Mouse (Mus musculus) ovary, postnatal 36 days (tissue): ENCODE measurements around the gene Nat8f5.
"Not testable (repeated sequence)": the region's sequence is repeated elsewhere in the genome, so short reads cannot be mapped to it uniquely, and the experiment has no call there.

Experiments
- DNase-seq: peaks from one replicate; pipeline ENCODE4 v3.0.0; 2022; ENCODE audit warnings: low spot score, mixed read lengths

Nat8f5 gene

DNA sequence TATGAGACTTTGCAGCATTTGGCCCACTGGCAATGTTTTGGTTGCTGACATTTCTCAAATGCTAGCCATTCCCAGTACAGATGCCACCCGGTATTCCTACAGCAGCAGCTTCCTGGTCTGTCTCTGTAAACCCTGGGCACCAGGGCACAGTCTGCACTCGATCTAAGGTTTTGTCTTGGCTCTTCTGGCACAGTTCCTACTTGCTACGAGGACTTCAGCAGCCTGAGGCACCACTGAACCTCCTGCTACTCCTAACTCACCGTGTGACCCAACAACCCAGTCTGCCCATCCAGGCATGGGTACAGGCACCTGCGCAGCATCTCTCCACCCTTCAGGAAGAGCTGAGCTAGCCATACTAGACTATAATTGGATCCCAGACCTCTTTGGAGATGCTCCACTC lies 15.3 kb upstream of the Nat8f5 start:
- not testable (repeated sequence) for DNase-seq

DNA sequence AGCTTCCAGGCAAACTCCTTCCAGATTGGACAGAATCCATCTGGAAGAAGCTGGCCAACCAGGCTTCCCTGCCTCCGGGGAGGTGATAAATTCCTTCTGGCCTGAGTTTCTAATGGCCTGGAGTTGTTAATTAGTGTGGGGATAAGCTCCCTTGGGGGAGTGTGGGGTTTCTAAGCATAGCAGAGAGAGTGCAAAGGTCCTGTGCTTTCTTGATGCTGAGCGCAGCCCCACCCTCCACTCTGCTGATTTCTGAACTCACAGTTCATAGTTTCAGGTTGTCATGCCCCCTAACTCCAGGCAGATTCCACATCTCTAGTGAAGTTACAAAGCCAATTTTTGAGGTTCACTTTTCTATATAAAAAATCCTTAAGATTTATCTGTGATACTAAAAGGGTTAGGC lies 14.3 kb upstream of the Nat8f5 start:
- DNase-seq = not testable (repeated sequence)

DNA sequence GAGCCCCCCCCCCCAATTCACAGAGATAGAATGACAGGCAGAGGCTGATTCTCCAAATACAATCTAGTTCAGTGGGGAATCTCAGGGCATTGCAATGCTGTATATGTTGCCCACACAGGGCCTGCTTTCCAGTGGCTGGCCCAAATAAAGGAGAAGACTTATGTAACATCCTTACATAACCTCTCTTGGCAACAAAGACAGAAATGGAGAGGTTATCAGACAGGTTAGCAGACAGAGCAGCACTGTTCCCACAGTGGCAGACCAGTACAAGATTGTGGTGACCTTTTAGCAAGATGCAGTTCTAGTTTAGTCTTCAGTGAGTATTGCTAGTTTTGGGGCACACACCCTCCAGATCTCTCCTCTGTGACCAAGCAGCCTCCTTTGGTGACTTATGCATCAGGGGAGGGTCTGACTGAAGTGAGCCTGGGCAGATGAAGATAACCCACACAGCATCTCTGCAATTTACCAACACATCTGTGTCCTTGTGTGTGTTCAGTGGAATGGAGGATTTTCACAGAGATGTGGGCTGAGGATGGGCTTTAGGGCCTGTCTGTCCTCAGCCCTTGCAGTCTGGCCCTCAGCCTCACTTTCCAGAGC lies 13.8 kb upstream of the Nat8f5 start:
- not testable (repeated sequence) for DNase-seq

DNA sequence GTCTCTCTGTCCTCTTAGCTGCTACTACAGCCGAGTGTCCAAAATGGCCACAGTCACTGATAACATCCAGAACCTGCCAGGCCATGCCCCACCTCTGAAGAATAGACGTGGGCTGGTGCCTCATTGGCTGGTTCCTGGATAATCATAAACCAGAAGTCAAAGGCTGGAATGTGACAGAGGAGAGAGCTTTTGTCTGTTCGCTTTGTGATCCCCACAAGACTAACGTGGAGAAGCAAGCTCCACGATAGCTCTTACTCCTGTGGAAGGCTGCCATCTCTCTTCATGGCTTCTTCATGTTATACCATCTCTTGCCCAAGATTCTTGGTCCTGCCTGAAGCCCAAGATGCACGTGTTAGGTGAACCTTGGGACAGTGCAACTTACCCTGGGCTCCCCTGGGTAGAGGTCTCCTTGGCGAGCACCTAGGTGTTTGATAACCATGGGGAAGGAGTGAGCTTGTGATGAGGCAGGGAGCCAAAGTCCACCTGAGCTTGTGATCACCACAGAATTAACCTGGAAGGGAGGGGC lies 11.1 kb upstream of the Nat8f5 start, which contains the start of gene Nat8:
Gene Nat8 (minus strand): TSS at position 287 of the 526 bp plus-strand sequence.
- no peak for DNase-seq

DNA sequence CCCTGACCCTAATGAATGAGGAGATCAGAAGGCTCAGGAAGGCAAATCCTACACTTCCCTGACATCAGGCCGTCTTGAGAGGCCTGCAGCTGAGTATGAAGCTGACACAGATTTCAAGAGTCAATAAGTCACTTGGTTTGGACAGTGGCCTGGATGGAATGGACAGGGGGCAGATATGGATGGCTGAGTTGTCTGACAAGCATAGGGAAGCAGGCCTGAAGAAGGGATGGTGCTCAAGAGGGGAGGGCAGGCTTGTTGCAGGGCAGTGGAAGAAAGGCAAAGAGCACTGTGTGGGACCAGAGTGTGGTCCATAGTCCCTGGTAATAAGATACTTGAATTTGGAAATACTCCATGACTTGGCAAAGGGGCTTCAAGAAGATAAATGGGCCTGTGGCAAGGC lies 8.7 kb upstream of the Nat8f5 start:
- no peak for DNase-seq

DNA sequence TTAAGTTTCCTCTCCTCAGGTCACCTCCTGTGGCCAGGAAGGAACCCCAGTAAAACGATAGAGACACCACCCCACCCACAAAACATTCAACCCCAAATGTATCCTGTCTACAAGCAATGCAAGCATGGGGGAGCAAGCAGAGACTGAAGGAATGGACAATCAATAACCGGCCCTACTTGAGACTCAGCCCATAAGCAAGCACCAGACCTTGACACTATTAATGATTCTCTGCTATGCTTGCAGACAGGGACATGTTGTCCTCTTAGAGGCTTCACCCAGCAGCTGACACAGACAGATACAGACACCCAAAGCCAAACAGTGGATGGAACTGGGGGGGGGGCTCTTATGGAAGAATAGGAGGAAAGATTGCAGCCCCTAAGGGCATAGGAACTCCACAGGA lies 5.1 kb upstream of the Nat8f5 start:
- no peak for DNase-seq

DNA sequence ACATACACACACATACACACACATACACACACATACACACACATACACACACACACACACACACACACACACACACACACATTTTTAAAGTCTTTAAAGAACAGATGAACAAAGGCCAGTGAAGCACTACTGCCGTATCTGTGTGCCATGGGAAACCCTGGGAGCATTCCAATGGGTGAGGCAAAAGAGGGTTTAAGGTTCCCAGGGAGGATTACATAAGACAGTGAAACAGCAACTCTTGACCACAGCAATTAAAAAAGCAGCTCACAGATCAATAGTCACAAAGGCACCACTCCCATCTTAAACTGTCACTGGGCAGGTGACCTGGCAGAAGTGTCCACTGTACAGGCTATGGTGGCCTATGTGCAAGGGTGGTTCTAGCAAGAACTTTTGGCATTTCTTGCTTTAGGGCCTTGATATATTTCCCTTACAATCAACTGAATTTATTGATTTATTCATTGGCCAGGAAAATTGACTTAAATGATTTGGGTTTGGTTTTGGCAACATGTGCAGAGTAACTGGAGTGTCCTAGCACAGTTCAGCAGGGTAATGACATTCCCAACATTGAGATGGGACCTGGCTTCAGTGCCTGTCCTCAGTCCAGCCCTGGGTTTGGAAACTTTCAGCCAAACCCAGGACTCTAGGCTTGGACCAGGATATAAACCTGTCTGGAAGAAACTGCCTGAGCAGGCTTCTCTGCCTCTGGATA lies 2.8 kb upstream of the Nat8f5 start:
- no peak for DNase-seq

DNA sequence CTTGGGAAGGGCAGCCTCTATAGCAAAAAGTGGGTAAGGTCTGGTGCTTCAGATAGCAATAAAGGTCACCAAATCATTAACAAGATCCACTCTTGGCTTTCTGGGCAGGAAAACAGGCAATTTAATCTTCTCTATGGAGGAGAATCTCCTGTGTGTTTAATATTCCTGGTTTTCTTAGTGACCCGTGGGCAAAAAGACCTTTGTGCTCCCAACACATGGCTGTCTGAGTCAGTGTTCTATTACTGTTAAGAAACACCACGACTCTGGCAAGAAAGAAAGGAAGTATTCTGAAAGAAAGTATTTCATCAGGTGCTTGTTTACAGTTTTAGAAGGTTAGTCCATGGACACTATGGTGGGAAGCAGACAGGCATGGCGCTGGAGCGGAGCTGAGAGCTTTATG lies 1.5 kb upstream of the Nat8f5 start:
- no peak for DNase-seq

DNA sequence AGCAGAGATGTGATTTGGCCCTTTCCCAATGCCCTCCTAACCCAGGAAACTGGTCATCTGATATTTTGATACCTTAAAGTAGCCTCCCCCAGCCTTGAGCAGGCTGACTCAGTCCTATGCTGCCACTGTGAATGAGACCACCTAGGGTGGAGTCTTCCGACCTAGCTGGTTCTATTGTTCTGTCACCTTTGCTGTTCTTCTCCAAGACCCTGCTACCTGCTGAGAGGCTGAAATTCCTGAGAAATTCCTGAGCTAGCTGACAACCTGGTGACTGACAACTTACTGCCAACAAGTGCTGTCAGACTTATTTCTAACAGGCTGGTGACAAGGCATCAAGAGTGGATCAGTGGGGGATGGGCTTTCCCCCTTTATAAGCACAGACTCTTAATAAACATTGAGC lies 2.4 kb downstream of the Nat8f5 start:
- DNase-seq = no peak

DNA sequence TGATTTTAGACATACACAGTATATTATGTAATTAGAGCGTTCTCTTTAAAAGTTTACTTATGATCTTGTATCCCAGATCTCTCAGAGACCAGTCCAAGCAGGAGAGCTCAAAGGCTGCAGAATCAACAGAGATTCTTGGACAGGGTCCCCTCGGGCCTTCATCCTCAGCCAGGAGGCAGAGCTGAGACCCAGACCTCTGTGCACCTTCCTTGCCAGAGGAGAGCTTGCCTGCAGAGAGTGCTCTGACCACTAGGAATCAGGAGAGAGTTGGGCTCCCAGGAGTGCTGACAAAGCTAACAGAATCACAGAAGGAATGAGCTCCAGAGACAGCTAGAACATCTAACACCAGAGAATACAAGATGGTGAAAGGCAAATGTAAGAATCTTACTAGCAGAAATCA lies 7.4 kb downstream of the Nat8f5 start:
- DNase-seq = no peak

DNA sequence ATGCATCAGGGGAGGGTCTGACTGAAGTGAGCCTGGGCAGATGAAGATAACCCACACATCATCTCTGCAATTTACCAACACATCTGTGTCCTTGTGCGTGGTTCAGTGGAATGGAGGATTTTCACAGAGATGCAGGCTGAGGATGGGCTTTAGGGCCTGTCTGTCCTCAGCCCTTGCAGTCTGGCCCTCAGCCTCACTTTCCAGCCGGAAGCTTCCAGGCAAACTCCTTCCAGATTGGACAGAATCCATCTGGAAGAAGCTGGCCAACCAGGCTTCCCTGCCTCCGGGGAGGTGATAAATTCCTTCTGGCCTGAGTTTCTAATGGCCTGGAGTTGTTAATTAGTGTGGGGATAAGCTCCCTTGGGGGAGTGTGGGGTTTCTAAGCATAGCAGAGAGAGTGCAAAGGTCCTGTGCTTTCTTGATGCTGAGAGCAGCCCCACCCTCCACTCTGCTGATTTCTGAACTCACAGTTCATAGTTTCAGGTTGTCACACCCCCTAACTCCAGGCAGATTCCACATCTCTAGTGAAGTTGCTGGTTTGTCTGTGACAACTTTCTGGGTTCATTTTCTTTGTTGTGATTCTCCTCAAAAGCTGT lies 9.7 kb downstream of the Nat8f5 start:
- not testable (repeated sequence) for DNase-seq

DNA sequence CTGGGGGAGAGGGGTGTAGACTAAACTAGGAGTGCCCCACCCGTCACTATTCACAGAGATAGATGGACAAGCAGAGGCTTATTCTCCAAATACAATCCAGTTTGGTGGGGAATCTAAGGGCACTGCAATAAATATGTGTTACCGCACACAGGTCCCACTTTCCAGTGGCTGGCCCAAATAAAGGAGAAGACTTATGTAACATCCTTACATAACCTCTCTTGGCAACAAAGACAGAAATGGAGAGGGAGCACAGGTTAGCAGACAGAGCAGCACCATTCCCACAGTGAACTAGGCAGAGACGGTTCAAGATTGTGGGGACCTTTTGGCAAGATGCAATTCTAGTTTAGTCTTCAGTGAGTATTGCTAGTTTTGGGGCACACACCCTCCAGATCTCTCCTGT lies 10.3 kb downstream of the Nat8f5 start:
- DNase-seq = not testable (repeated sequence)

DNA sequence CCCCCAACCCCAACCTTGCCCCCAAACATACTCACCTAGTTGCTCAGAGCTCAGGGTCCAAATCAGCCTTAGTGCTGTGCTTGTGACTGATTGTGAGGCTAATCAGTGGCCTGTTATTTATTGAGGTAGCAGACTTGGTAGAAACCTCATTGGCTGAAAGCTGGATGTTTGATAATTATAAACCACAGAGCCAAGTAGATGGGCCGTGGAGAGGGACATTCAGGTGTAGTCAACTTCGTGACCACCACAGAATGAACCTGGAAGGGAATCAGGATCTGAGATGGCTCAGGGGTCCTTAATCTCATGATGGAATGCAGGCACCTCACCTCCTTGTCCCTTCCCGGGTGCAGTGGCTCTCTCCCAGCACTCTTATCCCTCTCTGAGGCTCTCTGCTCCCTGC lies 11.0 kb downstream of the Nat8f5 start:
- DNase-seq = not testable (repeated sequence)

DNA sequence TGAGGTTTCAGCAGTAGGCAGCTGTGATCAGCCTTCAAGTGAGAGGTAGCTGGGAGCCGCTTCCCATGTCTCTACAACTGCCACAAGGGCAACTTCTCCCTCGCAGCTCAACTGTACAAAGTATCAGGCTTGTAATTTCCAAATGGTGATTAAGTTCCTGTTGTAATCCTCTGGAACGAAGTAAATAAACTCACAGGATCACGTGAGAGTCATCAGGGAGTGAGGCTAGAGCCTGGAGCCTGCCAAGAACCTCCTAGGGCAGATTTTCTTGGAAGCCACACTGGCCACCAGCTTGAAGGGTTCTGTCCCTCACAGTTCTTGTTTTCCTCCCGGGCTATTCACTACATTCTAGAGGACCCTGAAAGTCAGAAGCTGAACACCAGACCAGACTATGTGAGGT lies 17.6 kb downstream of the Nat8f5 start:
- not testable (repeated sequence) for DNase-seq
